Mouse (Mus musculus) MEL (cell line): ENCODE results near the gene Gls2. TPM values are rescaled to one million over a fixed set of nuclear protein-coding genes. Genes with fewer than 3 reads are reported as not detected.
"Not testable (repeated sequence)": the region's sequence is repeated elsewhere in the genome, so short reads cannot be mapped to it uniquely, and the experiment has no call there.

Experiments
- DNase-seq: peaks from one replicate; pipeline ENCODE4 v3.0.0; 2011; ENCODE audit warnings: low read depth, low spot score
- H3K27ac ChIP-seq: 2 replicates; pipeline ENCODE4 v1.5.1; 2012; ENCODE audit warnings: low read depth, mild to moderate bottlenecking, control low read depth, low read length, moderate library complexity; ENCODE audit not compliant: control insufficient read depth
- H3K27me3 ChIP-seq, 2 experiments: fragments of 150-350 bp in 1 of 2; sonication (generic) in 1 of 2; 2 replicates each; pipeline ENCODE4 v1.6.1; 2012; ENCODE audit warnings: low read length in 2 of 2, mild to moderate bottlenecking in 2 of 2, improper control_type of control experiment in 1 of 2, moderate library complexity in 1 of 2; ENCODE audit not compliant: insufficient read depth in 2 of 2, control insufficient read depth in 1 of 2
- H3K36me3 ChIP-seq, 2 experiments: 2 replicates each; pipeline ENCODE4 v1.6.1; 2012 to 2014; ENCODE audit warnings: low read length in 2 of 2, improper control_type of control experiment in 1 of 2, inconsistent platforms in 1 of 2, mild to moderate bottlenecking in 1 of 2; ENCODE audit not compliant: insufficient read depth in 2 of 2, control insufficient read depth in 1 of 2
- H3K4me1 ChIP-seq, 2 experiments: fragments of 150-350 bp in 1 of 2; sonication (generic) in 1 of 2; 2 replicates each; pipeline ENCODE4 v1.6.1; 2012; ENCODE audit warnings: low read length in 2 of 2, improper control_type of control experiment in 1 of 2, mild to moderate bottlenecking in 1 of 2; ENCODE audit not compliant: insufficient read depth in 2 of 2, control insufficient read depth in 1 of 2
- H3K4me3 ChIP-seq, 2 experiments: fragments of 150-350 bp in 1 of 2; sonication (generic) in 1 of 2; 2 replicates each; pipeline ENCODE4 v1.5.1; 2012; ENCODE audit warnings: low read depth in 2 of 2, low read length in 2 of 2, mild to moderate bottlenecking in 2 of 2, moderate library complexity in 2 of 2, control low read depth in 1 of 2, improper control_type of control experiment in 1 of 2; ENCODE audit not compliant: control insufficient read depth in 1 of 2, insufficient read depth in 1 of 2
- H3K79me2 ChIP-seq: 2 replicates; pipeline ENCODE4 v1.6.1; 2012; ENCODE audit warnings: mild to moderate bottlenecking, low read length, moderate library complexity; ENCODE audit not compliant: control insufficient read depth, poor library complexity, insufficient read depth
- H3K9ac ChIP-seq: 2 replicates; pipeline ENCODE4 v1.6.1; 2012; ENCODE audit warnings: low read depth, mild to moderate bottlenecking, control low read depth, low read length, moderate library complexity; ENCODE audit not compliant: control insufficient read depth, poor library complexity, severe bottlenecking
- H3K9me3 ChIP-seq: fragments of 150-350 bp; sonication (generic); replicated peaks from 2 replicates; pipeline ENCODE4 v1.6.1; 2012; ENCODE audit warnings: mild to moderate bottlenecking, low read length, improper control_type of control experiment, moderate library complexity; ENCODE audit not compliant: insufficient read depth
- BHLHE40 ChIP-seq: IDR thresholded peaks from 2 replicates; pipeline ENCODE4 v1.6.1; 2012; ENCODE audit warnings: low read depth, mild to moderate bottlenecking, inconsistent platforms, low read length, improper control_type of control experiment, borderline replicate concordance
- CHD1 ChIP-seq: IDR thresholded peaks from 2 replicates; pipeline ENCODE4 v1.6.1; 2012; ENCODE audit warnings: low read depth, mild to moderate bottlenecking, inconsistent platforms, low read length, improper control_type of control experiment
- CTCF ChIP-seq, 3 experiments: IDR thresholded peaks in 2 of 3; conservative IDR thresholded peaks in 1 of 3; 2 replicates each; pipeline ENCODE4 v1.5.1; 2011 to 2012; ENCODE audit warnings: low read length in 3 of 3, low read depth in 2 of 3, mild to moderate bottlenecking in 2 of 3, improper control_type of control experiment in 1 of 3, inconsistent platforms in 1 of 3, mixed read lengths in 1 of 3, moderate library complexity in 1 of 3; ENCODE audit not compliant: control insufficient read depth in 1 of 3, insufficient read depth in 1 of 3, poor library complexity in 1 of 3, severe bottlenecking in 1 of 3
- ELF1 ChIP-seq: IDR thresholded peaks from 2 replicates; pipeline ENCODE4 v1.6.1; 2014; ENCODE audit warnings: low read depth, mild to moderate bottlenecking, inconsistent platforms, low read length, improper control_type of control experiment, moderate library complexity
- EP300 ChIP-seq, 2 experiments: IDR thresholded peaks; 2 replicates each; pipeline ENCODE4 v1.6.1; 2011; ENCODE audit warnings: improper control_type of control experiment in 2 of 2, low read length in 2 of 2, low read depth in 1 of 2, mild to moderate bottlenecking in 1 of 2
- GABPA ChIP-seq: IDR thresholded peaks from 2 replicates; pipeline ENCODE4 v1.6.1; 2012; ENCODE audit warnings: low read depth, mild to moderate bottlenecking, inconsistent platforms, low read length, improper control_type of control experiment, moderate library complexity
- GATA1 ChIP-seq: IDR thresholded peaks from 2 replicates; pipeline ENCODE4 v1.6.1; 2011; ENCODE audit warnings: low read depth, low read length, improper control_type of control experiment
- HCFC1 ChIP-seq: IDR thresholded peaks from 2 replicates; pipeline ENCODE4 v1.6.1; 2012; ENCODE audit warnings: low read depth, mild to moderate bottlenecking, inconsistent platforms, low read length, improper control_type of control experiment, moderate library complexity
- JUND ChIP-seq: IDR thresholded peaks from 2 replicates; pipeline ENCODE4 v1.6.1; 2011; ENCODE audit warnings: low read depth, mild to moderate bottlenecking, improper control_type of control experiment, low read length
- MAFK ChIP-seq: IDR thresholded peaks from 2 replicates; pipeline ENCODE4 v1.6.1; 2011; ENCODE audit warnings: low read depth, mild to moderate bottlenecking, low read length, improper control_type of control experiment, borderline replicate concordance
- MAZ ChIP-seq: IDR thresholded peaks from 2 replicates; pipeline ENCODE4 v1.6.1; 2012; ENCODE audit warnings: low read depth, mild to moderate bottlenecking, inconsistent platforms, low read length, improper control_type of control experiment
- MXI1 ChIP-seq: IDR thresholded peaks from 2 replicates; pipeline ENCODE4 v1.6.1; 2011; ENCODE audit warnings: mild to moderate bottlenecking, low read depth, low read length, improper control_type of control experiment
- MYC ChIP-seq: IDR thresholded peaks from 2 replicates; pipeline ENCODE4 v1.6.1; 2011; ENCODE audit warnings: low read depth, mild to moderate bottlenecking, low read length, improper control_type of control experiment, moderate library complexity
- POLR2A ChIP-seq, 2 experiments: IDR thresholded peaks; 2 replicates each; pipeline ENCODE4 v1.6.1; 2011 to 2012; ENCODE audit warnings: low read length in 2 of 2, mild to moderate bottlenecking in 2 of 2, control low read depth in 1 of 2, improper control_type of control experiment in 1 of 2, low read depth in 1 of 2, moderate library complexity in 1 of 2; ENCODE audit not compliant: control insufficient read depth in 1 of 2, insufficient read depth in 1 of 2, poor library complexity in 1 of 2
- POLR2AphosphoS2 ChIP-seq: IDR thresholded peaks from 2 replicates; pipeline ENCODE4 v1.6.1; 2011; ENCODE audit warnings: low read length, improper control_type of control experiment
- POLR2AphosphoS5 ChIP-seq: IDR thresholded peaks from 2 replicates; pipeline ENCODE4 v1.6.1; 2012; ENCODE audit warnings: low read depth, borderline replicate concordance, mild to moderate bottlenecking, inconsistent platforms, low read length, moderate library complexity, mixed read lengths
- RAD21 ChIP-seq: IDR thresholded peaks from 2 replicates; pipeline ENCODE4 v1.6.1; 2011; ENCODE audit warnings: mild to moderate bottlenecking, low read depth, low read length, improper control_type of control experiment
- RCOR1 ChIP-seq: IDR thresholded peaks from 2 replicates; pipeline ENCODE4 v1.6.1; 2012; ENCODE audit warnings: low read depth, mild to moderate bottlenecking, inconsistent platforms, low read length, improper control_type of control experiment
- TAL1 ChIP-seq: IDR thresholded peaks from 2 replicates; pipeline ENCODE4 v1.6.1; 2012; ENCODE audit warnings: mild to moderate bottlenecking, inconsistent platforms, low read length, moderate library complexity, mixed read lengths
- TBP ChIP-seq: IDR thresholded peaks from 2 replicates; pipeline ENCODE4 v1.8.0; 2011; ENCODE audit warnings: low read depth, low read length, improper control_type of control experiment
- TCF12 ChIP-seq: IDR thresholded peaks from 2 replicates; pipeline ENCODE4 v1.6.1; 2014; ENCODE audit warnings: low read depth, mild to moderate bottlenecking, inconsistent platforms, low read length, improper control_type of control experiment, moderate library complexity
- UBTF ChIP-seq: IDR thresholded peaks from 2 replicates; pipeline ENCODE4 v1.6.1; 2012; ENCODE audit warnings: low read depth, mild to moderate bottlenecking, inconsistent platforms, low read length, improper control_type of control experiment, moderate library complexity, borderline replicate concordance; ENCODE audit not compliant: insufficient read depth
- USF1 ChIP-seq: IDR thresholded peaks from 2 replicates; pipeline ENCODE4 v1.6.1; 2014; ENCODE audit warnings: low read depth, mild to moderate bottlenecking, inconsistent platforms, low read length, improper control_type of control experiment, moderate library complexity
- ZC3H11A ChIP-seq: IDR thresholded peaks from 2 replicates; pipeline ENCODE4 v1.6.1; 2012; ENCODE audit warnings: low read depth, mild to moderate bottlenecking, inconsistent platforms, low read length, improper control_type of control experiment
- ZMIZ1 ChIP-seq: IDR thresholded peaks from 2 replicates; pipeline ENCODE4 v1.6.1; 2012; ENCODE audit warnings: low read depth, mild to moderate bottlenecking, inconsistent platforms, low read length, improper control_type of control experiment, moderate library complexity
- ZNF384 ChIP-seq: IDR thresholded peaks from 2 replicates; pipeline ENCODE4 v1.6.1; 2012; ENCODE audit warnings: low read depth, mild to moderate bottlenecking, inconsistent platforms, low read length, improper control_type of control experiment
- polyA plus RNA-seq, 2 experiments: library from polyadenylated mRNA; stranded (reverse) in 1 of 2; unstranded in 1 of 2; fragments of >175 nt in 1 of 2; fragments of >200 nt in 1 of 2; gene quantifications; 2 replicates each; pipeline versions ENCODE4 v1.2.1 to v1.2.4; 2012; ENCODE audit warnings: low replicate concordance in 2 of 2, low read depth in 1 of 2; ENCODE audit not compliant: insufficient read length in 2 of 2, insufficient read depth in 1 of 2, missing spikeins in 1 of 2
- total RNA-seq: library from RNA; depleted of rRNA; stranded (reverse); fragments of 300-350 nt; gene quantifications from 2 replicates; pipeline ENCODE4 v1.2.3, GENCODE M21; 2012

Gls2 gene
- total and polyA plus RNA-seq, 3 experiments, result 11.8 to 17.8 TPM; not detected in 1

- TF ChIP-seq GATA1, result peak; percentile 92
- no peak for TF ChIP-seq JUND
- no peak for TF ChIP-seq POLR2AphosphoS5
- no peak for TF ChIP-seq BHLHE40
- TF ChIP-seq MYC, result no peak; the same call in 1 of the 2 replicates
- TF ChIP-seq TCF12, result peak; percentile 62; the same call in 1 of the 2 replicates
- TF ChIP-seq POLR2AphosphoS2, result no peak
- TF ChIP-seq POLR2A (IDR thresholded peaks at IDR 0.05; ENCODE audit: control insufficient read depth in 1 of 2, insufficient read depth in 1 of 2, low read depth in 1 of 2, low read length in 2 of 2, poor library complexity in 1 of 2), result no peak
- no peak for TF ChIP-seq RAD21
- TF ChIP-seq UBTF, result no peak
- TF ChIP-seq MAFK, result no peak
- no peak for TF ChIP-seq ZNF384
- no peak for TF ChIP-seq ELF1
These were observed 2.8 kb upstream of the Gls2 start (continued) for GRCm38 (mm10) chr10:128191472-128191871.

GRCm38 (mm10) chr10:128192030-128192766 lies 2.1 kb upstream of the Gls2 start:
- not testable (repeated sequence) for H3K9me3 ChIP-seq, H3K27ac ChIP-seq, H3K79me2 ChIP-seq, H3K27me3 ChIP-seq, H3K9ac ChIP-seq, H3K4me3 ChIP-seq
- Histone ChIP-seq H3K36me3 (peaks cover 0 to 15% of the 10 kb centered on the region in 2 experiments; a peak in 2 of 4 replicates), H3K4me1 (peaks cover 3 to 24% of the 10 kb centered on the region in 2 experiments; a peak in 3 of 4 replicates)
- DNase-seq, result peak; percentile 49
- TF ChIP-seq MAFK, result 0 out of 2 replicates have a peak, but pooled peaks have one; percentile 50
- peak in 1 of 3 experiments; percentile 3; a peak in 1 of 6 replicates for TF ChIP-seq CTCF (IDR thresholded peaks at IDR 0.05 in 2 of 3, conservative IDR thresholded peaks at IDR 0.05 in 1 of 3; ENCODE audit: control insufficient read depth in 1 of 3, insufficient read depth in 1 of 3, low read depth in 2 of 3, low read length in 3 of 3, poor library complexity in 1 of 3, severe bottlenecking in 1 of 3)
- peak; percentile 97 for TF ChIP-seq TBP
- peak; percentile 70 for TF ChIP-seq ZNF384
- TF ChIP-seq RCOR1, result peak; percentile 37; the same call in 1 of the 2 replicates

GRCm38 (mm10) chr10:128193113-128193512 lies 1.1 kb upstream of the Gls2 start:
- Histone ChIP-seq H3K27me3 (no peaks in the 10 kb centered on the region), H3K9ac (no peak overlapping the region), H3K79me2 (no peaks in the 10 kb centered on the region; the same call in 1 of the 2 replicates), H3K27ac (no peak overlapping the region), H3K36me3 (peaks cover 0 to 13% of the 10 kb centered on the region in 2 experiments; a peak in 2 of 4 replicates), H3K4me1 (peaks cover 3 to 22% of the 10 kb centered on the region in 2 experiments; a peak in 3 of 4 replicates), H3K4me3 (no peak overlapping the region), H3K9me3 (no peaks in the 10 kb centered on the region)
- DNase-seq, result peak; percentile 31
- no peak for TF ChIP-seq MAZ
- TF ChIP-seq POLR2AphosphoS2, result no peak
- TF ChIP-seq EP300 (IDR thresholded peaks at IDR 0.05; ENCODE audit: low read depth in 1 of 2, low read length in 2 of 2), result no peak
- no peak for TF ChIP-seq UBTF
- no peak for TF ChIP-seq TCF12
- TF ChIP-seq MAFK, result no peak
- no peak for TF ChIP-seq GABPA
- no peak for TF ChIP-seq ZMIZ1
- TF ChIP-seq USF1, result no peak
- TF ChIP-seq POLR2AphosphoS5, result no peak
- no peak for TF ChIP-seq CTCF (IDR thresholded peaks at IDR 0.05 in 2 of 3, conservative IDR thresholded peaks at IDR 0.05 in 1 of 3; ENCODE audit: control insufficient read depth in 1 of 3, insufficient read depth in 1 of 3, low read depth in 2 of 3, low read length in 3 of 3, poor library complexity in 1 of 3, severe bottlenecking in 1 of 3)
- no peak for TF ChIP-seq ELF1
- no peak for TF ChIP-seq TAL1
- no peak for TF ChIP-seq ZC3H11A
- no peak for TF ChIP-seq HCFC1
- TF ChIP-seq MXI1, result no peak
- TF ChIP-seq GATA1, result no peak
- TF ChIP-seq CHD1, result no peak
